Mouse (Mus musculus): ENCODE results near the gene Lrmda. TPM values are rescaled to one million over a fixed set of nuclear protein-coding genes. Genes with fewer than 3 reads are reported as not detected.

Gene Lrmda
- total RNA-seq, 1 experiment from 2014 or later: 23.9 TPM

DNA sequence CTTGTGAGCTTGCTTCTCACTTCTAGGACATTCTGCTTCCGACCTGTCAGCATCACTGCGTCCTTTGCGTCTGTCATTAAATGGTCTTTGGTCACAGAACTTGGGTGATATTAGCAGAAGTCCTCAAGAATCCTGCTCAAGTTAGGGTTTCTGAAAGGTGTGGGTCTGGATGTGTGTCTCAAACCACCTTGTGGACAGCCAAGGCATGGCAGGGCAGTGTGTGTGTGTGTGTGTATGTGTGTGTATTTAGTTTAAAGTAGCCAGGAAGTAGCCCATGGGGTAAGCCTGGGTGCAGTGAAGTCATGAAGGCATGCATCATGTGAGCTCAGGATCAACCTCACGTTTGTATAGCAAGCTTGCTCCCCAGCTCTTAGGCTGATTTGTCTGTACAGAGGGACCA lies 274.9 kb downstream of the Lrmda start:
- no peak for ATAC-seq (replicated peaks in 1 of 2; ENCODE audit: insufficient read depth in 1 of 2, low FRiP score in 2 of 2, low TSS enrichment in 1 of 2, low read depth in 1 of 2, poor library complexity in 2 of 2, severe bottlenecking in 2 of 2)

DNA sequence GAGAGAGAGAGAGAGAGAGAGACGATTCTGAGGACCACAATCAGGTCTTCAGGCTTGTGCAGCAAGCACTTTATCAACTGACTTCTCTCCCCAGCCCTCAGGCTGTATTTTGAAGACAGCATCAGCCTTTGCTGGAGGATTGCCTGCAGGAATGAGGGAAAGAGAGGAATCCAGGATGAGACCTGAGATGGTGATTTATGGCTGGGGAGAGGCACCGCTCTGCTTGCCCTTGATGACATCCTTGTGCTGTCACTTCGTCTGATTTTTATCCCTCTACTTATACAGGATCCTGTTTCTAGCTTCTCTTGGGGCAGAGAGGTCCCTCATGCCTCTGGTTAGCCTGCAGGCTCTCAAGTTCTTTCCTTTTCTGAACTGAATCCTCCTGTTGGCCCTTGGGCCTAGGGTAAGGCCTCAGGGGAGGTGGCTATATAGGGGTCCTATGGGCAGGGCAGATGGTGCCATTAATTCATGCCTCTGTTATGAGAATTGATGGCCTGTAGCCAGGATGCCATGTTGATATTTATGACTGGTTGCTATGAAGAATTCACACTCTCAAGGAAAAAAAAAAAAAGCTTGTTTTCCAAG lies 277.2 kb downstream of the Lrmda start:
- ATAC-seq (replicated peaks in 1 of 2; ENCODE audit: insufficient read depth in 1 of 2, low FRiP score in 2 of 2, low TSS enrichment in 1 of 2, low read depth in 1 of 2, poor library complexity in 2 of 2, severe bottlenecking in 2 of 2): no peak

DNA sequence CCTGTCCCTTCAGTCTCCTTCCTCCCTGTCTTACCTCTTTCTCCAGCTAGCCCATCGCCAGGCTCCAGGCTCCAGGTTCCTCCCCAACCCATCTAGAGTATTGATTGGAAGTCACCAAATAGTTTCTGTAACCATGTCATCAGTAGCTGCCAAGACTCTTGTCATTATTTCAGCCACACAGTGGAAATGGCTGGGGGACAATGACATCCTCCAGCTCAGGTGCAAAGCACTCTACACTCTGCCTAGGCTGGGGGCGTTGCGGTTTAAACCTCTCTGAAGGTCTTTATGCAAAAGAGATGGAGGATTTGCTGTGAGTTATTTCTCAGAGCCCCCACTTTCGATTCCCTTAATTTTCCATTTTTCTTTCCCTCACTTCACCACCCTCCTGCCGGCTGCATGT lies 287.2 kb downstream of the Lrmda start:
- ATAC-seq (replicated peaks in 1 of 2; ENCODE audit: insufficient read depth in 1 of 2, low FRiP score in 2 of 2, low TSS enrichment in 1 of 2, low read depth in 1 of 2, poor library complexity in 2 of 2, severe bottlenecking in 2 of 2): no peak

DNA sequence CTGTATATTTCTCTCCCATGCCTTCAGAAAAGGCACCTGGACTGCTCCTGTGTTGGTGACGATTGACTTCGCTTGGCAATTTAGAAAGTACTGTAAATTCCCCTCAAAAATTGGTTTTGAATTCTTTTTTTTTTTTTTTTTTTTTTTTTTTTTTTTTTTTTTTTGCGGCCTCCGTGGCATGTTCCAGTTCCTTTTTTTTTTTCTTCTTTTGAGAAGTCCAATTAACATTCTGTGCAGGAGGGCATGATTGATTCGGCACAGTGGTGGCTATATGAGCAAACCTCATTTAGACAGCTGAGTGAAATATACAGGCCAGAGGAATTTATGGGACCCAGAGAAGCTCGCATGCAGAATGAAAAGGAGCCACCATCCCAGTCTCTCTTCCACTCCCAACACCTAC lies 288.5 kb downstream of the Lrmda start:
- peak in 1 of 2 experiments; percentile 85; a peak in 2 of 4 replicates for ATAC-seq (replicated peaks in 1 of 2; ENCODE audit: insufficient read depth in 1 of 2, low FRiP score in 2 of 2, low TSS enrichment in 1 of 2, low read depth in 1 of 2, poor library complexity in 2 of 2, severe bottlenecking in 2 of 2)

DNA sequence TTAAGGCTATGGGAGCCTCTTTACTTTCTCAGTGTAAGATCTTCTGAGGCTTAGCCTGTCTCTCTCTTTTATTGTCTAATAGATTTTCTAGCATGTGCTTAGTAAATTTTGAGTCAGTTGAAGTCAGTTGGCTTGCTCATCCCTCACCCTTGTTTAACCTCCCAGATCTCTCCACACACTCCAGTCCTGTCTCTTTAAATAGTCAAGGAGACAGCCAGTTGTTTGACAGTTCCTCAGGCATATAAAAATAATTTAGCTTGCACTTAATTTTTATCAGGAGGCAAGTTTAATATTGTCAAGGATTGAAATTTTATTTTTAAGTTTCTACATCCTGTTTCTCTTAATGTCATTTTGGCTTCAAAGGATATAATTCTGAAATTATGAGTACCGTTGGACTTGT lies 303.5 kb downstream of the Lrmda start:
- ATAC-seq (replicated peaks in 1 of 2; ENCODE audit: insufficient read depth in 1 of 2, low FRiP score in 2 of 2, low TSS enrichment in 1 of 2, low read depth in 1 of 2, poor library complexity in 2 of 2, severe bottlenecking in 2 of 2): no peak

DNA sequence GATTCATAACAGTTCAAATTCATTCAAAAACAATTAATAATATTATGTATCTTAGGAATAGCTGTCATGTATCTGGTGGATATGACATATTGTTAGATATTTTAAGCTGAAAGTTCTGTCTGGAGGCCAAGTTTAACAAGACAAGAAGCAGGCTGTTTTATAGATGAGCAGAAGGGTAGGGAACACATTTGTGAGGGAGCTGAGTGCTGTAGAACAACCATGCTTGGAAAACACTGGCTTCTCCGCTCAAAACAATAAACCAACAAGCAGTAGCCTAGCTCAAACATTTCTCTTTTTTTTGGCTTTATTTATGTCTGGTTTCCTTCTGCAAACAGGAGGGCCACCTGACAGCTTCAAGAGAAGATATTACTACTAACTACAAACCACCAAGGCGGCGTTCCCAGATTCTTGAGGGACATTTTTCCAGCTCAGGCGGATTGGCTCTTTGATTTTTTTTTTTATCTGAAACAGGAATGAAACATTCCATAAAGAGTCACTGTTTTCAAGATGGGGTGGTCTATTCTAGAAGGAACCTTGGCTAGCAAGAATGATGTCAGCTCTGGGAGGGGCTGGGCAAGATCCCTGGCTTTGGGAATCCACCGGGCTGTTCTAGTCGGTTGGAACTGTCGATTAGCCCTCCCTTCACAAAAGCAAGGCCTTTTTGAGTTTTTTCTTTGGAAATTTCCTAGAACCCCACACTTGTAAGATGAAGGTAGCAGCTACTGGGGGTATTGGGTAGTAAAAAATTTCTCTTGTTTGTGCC lies 304.2 kb downstream of the Lrmda start:
- no peak for ATAC-seq (replicated peaks in 1 of 2; ENCODE audit: insufficient read depth in 1 of 2, low FRiP score in 2 of 2, low TSS enrichment in 1 of 2, low read depth in 1 of 2, poor library complexity in 2 of 2, severe bottlenecking in 2 of 2)

DNA sequence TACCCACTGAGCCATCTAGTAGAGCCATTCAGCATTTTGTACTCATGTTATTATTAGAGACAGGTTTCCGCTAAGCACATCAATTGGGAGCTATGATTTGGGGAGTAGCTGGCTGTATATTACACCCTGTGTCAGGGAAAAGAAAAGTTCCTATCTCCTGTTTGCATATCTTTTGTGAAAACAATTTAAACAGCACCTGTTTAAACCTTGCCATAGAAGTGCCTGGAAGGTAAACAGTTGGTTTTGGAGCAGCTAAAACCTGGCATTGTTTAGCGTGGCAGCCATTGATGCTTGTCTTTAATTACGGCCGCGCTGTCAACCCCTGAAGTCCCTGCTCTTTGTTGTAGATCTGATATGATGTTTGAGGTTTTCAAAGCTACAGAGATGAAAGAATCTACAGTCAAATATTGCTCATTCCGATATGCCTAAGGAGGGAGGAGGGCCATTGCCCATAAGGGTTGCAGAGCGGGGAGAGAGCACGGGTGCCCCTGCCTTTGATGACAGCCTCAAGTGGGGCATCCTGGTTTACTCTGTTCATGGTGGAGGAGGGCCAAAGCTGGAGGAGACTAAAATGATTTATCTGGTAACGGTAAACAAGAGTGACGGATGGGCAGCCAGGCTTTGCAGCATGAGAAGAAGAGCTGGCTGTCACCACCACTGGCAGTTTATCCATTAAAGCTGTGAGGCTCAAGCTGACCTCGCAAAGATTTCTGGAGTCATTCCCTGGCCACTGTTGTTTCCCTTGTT lies 306.9 kb downstream of the Lrmda start:
- ATAC-seq (replicated peaks in 1 of 2; ENCODE audit: insufficient read depth in 1 of 2, low FRiP score in 2 of 2, low TSS enrichment in 1 of 2, low read depth in 1 of 2, poor library complexity in 2 of 2, severe bottlenecking in 2 of 2): no peak

DNA sequence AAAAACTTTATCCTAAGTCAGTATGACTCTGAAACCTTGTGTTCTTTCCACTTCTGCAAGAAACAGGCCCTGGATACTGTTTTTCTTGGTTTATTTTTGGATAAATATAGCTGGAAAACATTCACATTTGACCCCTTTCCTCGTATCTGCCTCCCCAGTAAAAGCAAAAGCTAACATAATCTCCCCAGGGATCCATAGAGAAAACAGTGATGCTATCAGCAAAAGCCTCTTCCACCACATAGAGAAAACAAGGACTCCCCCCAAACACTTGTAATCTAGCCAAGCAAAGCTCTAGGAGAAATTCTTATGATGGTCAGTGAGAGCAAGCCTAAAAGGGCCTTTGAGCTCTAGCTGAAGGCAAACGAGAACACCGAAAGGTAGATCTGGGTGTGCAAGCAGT lies 309.7 kb downstream of the Lrmda start:
- ATAC-seq (replicated peaks in 1 of 2; ENCODE audit: insufficient read depth in 1 of 2, low FRiP score in 2 of 2, low TSS enrichment in 1 of 2, low read depth in 1 of 2, poor library complexity in 2 of 2, severe bottlenecking in 2 of 2): no peak

DNA sequence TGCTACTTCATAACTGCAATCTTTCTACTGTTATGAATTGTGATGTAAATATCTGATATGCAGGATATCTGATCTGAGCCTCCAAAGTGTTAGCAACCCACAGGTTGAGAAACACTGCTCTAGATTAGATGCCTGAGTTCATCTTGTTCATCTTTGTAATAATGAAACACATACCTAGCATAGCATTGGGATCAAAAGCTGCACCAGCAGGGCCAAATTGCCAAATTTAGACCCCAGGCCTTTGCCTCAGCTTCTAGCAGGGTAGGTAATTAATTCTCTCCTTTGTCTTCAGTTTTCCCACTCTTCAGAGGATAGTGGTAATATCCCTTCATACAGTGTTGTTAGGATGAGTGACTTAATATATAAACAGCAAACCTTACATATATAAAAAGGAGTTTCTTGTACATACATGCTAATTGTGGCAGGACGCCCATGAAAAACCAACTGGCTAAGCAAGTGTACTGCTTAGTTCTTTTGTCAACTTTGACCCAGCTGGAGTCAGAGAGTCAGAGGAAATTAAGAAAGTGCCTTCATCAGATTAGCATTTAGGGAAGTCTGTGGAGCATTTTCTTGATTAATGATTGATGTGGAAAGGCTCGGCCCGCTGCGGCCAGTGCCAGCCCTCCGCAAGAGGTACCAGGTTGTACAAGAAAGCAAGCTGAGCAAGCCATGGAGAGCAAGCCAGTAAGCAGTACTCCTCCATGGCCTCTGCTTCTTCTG lies 315.7 kb downstream of the Lrmda start:
- no peak for ATAC-seq (replicated peaks in 1 of 2; ENCODE audit: insufficient read depth in 1 of 2, low FRiP score in 2 of 2, low TSS enrichment in 1 of 2, low read depth in 1 of 2, poor library complexity in 2 of 2, severe bottlenecking in 2 of 2)

DNA sequence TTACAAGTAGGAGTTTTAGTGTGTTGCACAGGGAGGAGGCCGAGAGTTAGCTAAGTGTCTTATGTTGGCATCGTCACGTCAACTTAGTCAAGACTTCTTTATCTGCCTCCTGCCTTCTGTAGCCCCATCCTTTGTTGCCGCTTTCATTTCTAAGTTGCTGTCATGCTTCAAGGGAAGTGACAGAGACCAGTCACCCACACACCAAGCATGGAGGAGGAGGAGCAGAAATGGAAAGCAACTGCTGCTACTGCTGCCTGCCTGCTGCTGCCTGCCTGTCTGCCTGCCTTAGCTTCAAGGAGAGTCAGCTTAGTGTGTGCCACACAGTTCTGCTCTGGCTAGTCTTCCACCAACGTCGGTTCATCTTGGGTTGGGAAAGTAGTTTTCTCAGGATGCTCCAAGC lies 319.7 kb downstream of the Lrmda start:
- no peak for ATAC-seq (replicated peaks in 1 of 2; ENCODE audit: insufficient read depth in 1 of 2, low FRiP score in 2 of 2, low TSS enrichment in 1 of 2, low read depth in 1 of 2, poor library complexity in 2 of 2, severe bottlenecking in 2 of 2)

DNA sequence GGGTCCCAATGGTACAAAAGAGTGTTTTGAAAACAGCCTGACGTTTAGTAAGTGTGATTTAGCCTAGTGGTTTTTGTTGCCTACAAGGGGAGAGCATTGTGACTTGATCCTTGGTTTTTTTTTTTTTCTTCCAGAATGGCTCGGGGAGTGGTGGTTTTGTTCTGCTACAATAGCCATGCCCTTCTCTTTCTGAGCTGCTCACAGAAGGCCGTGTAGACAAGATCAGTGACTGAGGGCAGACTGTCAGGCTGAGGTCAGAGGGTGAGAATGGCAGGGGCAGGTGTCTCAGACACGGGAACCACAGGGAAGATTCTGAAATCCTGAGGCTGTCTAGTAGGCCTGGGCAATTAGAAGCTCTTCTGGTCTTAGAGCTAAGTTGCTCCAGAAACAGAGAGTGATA lies 323.8 kb downstream of the Lrmda start:
- no peak for ATAC-seq (replicated peaks in 1 of 2; ENCODE audit: insufficient read depth in 1 of 2, low FRiP score in 2 of 2, low TSS enrichment in 1 of 2, low read depth in 1 of 2, poor library complexity in 2 of 2, severe bottlenecking in 2 of 2)

DNA sequence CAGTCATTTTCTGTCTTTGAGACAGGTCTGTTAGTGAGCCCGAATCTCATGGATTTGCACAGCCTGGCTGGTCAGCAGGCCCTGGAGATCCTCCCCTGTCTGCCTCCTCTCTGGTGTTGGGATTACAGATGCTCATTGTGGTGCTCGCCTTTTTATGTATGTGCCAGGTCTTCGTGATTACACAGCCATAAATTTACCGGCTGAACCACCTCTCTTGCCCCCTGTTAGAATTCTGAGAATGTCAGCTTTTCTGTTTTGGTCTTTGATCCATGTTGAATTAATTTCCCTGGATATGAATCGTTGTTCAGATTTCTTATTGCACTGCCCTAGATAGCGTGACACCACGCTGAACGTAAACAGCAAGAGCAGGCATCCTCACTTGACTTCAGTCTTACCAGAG lies 325.7 kb downstream of the Lrmda start:
- ATAC-seq (replicated peaks in 1 of 2; ENCODE audit: insufficient read depth in 1 of 2, low FRiP score in 2 of 2, low TSS enrichment in 1 of 2, low read depth in 1 of 2, poor library complexity in 2 of 2, severe bottlenecking in 2 of 2): no peak

DNA sequence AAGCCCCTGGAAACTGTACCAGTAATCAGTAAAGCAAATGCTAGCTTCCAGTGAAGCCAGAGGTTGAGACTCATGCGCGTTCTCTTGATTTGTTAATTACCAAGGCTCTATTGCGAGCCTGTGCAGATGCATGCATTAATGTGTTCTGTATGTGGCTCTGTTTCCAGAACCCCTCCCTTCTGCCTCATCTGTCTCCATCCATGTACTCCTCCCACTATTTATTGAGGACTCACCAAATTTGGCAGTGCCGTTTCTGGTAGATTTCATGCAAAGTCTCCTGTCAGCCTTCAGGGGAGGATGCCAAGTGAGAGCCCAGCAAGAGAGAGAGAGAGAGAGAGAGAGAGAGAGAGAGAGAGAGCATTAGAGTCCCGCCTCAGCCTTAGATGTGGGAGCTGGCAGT lies 334.1 kb downstream of the Lrmda start:
- no peak for ATAC-seq (replicated peaks in 1 of 2; ENCODE audit: insufficient read depth in 1 of 2, low FRiP score in 2 of 2, low TSS enrichment in 1 of 2, low read depth in 1 of 2, poor library complexity in 2 of 2, severe bottlenecking in 2 of 2)

DNA sequence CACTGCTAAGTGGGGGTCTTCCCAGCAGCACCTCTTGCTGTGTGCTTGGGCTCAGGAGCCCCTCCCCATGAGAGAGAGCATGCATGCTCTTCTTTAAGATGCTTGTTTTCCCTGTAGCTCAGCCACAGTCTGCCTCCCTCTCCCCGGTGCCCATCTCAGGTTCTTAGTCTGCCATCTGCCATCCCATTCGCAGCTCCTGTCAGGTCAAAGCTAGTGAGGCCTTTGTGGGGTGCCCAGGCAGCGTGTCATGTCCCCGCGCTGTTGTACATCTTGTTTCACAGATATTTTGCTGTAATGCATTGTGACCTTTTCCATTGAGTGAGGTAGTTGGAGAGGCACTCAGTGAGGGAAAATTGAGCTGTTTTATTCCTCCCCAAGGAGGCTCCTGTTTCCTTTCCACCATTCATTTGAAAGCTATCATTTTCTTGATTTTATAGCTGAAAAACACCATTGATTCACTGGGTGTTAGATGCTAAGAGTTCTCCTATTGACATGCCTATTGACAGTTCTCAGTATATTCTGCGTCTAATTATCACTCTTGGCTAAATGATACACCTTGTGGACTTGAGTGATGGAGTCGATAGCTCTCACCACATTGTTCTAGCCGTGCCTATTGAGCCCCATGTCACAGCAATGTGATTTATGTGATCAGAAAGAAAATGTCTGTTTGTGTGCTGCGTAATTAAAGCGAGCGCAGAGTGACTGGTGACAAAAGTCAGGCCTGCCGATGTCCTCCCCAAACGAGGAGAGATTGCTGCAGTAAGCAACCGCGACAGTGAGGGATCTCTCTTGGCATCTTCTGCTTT lies 335.5 kb downstream of the Lrmda start:
- ATAC-seq (replicated peaks in 1 of 2; ENCODE audit: insufficient read depth in 1 of 2, low FRiP score in 2 of 2, low TSS enrichment in 1 of 2, low read depth in 1 of 2, poor library complexity in 2 of 2, severe bottlenecking in 2 of 2): no peak

DNA sequence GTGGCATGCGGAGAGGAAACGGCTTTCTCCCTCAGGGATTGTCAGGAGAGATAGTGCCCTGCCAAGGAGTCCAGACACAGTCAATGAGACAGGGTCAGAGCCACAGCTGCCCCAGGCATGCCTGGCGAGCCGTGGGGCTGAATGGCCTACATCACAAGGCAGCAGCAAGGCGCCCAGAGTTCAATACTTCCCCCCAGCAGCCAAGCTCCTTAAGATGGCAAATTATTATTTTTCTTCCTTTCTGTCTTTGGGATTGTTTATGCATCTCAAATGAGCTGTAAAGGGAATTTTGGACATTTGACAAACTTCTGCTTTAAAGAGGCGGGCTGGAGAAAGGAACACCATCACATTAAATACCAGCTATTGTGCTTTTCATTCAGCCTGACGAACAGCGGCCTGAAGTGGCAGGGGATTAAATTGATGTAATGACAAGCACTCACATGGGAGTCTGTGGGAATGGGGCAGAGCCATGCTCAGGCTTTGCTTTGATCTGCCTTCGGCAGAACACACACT lies 338.5 kb downstream of the Lrmda start:
- no peak for ATAC-seq (replicated peaks in 1 of 2; ENCODE audit: insufficient read depth in 1 of 2, low FRiP score in 2 of 2, low TSS enrichment in 1 of 2, low read depth in 1 of 2, poor library complexity in 2 of 2, severe bottlenecking in 2 of 2)

DNA sequence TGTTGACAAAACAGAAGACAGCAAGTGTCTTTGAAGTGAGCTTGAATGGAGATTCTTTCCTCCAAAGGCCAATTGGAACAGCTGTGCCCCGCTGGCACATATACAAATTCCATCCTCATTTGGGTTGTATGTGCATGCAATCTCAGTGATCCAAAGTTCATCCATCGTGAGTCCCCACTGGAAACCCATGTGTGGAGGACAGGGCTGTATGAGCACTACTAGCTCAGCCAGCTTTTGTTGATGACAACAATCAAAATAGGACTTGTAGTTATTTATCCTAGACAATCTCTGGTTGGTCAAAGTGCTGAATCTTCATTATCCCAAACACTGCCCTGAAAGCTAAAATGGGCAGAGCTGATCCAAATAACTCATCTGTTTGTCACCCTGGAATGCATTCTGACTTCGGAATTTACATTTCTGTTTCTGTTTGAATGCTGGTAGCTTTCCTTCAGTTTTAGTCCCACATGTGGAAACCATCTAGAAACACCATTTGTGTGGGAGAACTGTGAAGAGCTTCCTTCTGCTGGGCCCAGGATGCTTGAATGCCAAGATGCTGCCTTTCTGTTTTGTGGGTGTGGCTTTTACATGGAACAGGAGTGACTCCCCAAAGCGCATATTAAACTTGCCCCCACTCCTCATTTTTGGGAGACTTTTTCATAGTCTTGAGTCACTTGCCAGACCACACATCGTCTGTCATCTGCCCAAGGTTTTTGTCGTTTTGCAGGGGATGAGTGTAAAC lies 344.7 kb downstream of the Lrmda start:
- no peak for ATAC-seq (replicated peaks in 1 of 2; ENCODE audit: insufficient read depth in 1 of 2, low FRiP score in 2 of 2, low TSS enrichment in 1 of 2, low read depth in 1 of 2, poor library complexity in 2 of 2, severe bottlenecking in 2 of 2)
